Mouse (Mus musculus) telencephalon, adult 2 months (tissue): ENCODE results near the gene Fzd2.
"Not testable (repeated sequence)": the region's sequence is repeated elsewhere in the genome, so short reads cannot be mapped to it uniquely, and the experiment has no call there.

ENCODE experiments used
- DNase-seq: peaks from one replicate; pipeline ENCODE4 v3.0.0-alpha.2; 2011; ENCODE audit warnings: low read depth, low spot score

Fzd2 gene

GRCm38 (mm10) chr11:102604010-102604584 is at the start of gene Fzd2:
TSS of gene Fzd2 (plus strand) at chr11:102604396.
- DNase-seq = peak; percentile 77

- no peak for DNase-seq
Observed at GRCm38 (mm10) chr11:102555400-102556030, 48.7 kb upstream of the Fzd2 start.

GRCm38 (mm10) chr11:102556031-102556715 is 48.0 kb upstream of the Fzd2 start, which contains the start of gene Gpatch8:
TSS of gene Gpatch8 (minus strand) at chr11:102556392.
- DNase-seq = peak; percentile 96

DNA sequence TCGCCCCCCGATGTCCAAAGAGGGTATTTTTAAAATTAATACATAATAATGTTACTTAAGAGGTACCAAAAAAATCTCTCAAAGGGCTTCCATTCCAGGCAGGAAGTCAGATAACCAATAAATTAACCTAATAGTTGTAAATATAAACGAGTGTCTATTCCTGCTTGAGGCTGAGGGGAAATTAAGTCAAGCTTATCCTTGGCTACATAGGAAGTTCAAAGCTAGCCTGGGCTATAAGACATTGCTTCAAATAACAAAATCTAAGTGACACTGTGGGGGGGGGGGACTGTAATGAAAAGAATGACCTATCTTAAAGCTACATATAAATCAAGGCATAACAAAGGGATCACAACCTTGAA is 47.5 kb upstream of the Fzd2 start:
- DNase-seq = no peak

DNA sequence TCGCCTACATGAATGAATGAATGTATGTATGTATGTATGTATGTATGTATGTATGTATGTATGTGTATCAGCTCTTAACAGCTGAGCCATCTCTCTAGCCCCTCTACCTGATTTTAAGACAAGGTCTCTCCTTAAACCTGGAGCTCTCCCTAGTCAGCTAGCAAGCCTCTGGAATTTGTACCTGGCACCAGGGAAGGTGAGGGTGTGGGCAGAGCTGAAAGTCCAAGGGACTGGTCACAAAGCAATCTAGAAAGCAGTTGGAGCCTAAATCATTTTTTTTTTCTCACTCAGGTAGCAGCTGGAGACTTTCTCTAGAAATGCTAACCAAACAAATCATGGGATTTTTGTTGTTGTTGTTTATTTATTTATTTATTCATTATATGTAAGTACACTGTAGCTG is 46.8 kb upstream of the Fzd2 start:
- DNase-seq = no peak

DNA sequence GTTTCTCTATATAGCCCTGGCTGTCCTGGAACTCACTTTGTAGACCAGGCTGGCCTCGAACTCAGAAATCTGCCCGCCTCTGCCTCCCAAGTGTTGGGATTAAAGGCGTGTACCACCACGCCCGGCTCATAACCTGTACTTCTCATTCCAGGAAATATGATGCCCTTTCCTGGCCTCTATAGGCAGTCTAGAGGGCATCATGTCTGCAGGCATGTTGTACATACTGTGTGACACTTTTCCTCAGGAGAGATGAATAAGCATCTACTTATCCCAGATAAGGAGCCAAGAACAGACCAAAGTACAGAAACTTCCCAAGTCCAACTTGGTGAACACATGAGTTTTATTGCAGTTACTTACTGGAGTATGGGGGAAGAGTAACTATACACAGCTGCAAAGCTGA is 45.5 kb upstream of the Fzd2 start:
- DNase-seq = no peak

DNA sequence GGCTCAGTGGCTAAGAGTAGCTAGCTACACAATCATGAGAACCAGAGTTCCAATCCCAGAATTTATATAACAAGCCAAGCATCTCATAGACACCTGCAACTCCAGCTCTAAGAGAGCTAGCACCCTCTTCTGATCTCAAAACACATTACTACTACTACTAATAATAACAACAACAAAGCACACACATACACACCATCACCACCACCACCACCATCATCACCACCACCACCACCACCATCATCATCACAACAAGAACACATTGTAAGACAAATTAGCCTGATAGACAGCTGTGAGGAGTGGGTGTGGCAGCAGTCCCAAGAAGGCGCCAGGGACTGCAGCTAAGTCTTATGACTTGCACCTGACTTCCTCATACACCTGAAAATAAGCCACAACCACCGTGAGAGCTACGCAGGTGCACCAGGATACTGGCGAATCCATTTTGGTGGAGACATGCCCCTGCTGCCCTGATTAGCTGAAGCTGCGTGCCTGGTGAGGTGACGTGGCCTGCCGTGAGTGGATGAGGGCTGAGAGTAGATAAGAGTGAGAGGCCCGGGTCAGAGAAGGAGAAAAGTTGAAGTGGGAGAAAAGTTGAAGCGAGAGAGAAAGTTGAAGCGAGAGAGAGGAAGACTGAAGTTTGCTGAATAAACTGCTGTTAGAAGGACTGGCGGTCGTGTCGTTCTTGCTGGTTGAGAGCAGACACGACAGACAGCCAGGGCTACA is 39.1 kb upstream of the Fzd2 start:
- not testable (repeated sequence) for DNase-seq

DNA sequence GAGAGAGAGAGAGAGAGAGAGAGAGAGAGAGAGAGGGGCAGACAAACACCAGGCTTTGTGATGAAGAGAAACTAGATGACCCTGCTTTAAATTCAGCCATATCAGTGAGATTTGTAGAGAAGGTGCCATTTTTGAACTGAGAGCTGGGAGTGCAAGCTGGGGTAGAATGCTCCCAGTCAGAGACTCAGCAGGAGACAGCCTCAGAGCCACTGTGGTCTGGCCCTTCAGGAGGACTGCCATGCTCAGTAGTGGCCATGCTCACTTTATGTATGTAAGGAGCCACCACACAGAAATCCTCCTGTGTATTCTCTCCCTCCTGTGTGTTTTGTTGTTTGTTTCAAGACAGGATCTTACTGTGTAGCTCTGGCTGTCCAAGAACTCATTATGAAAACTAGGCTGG is 38.5 kb upstream of the Fzd2 start:
- no peak for DNase-seq

GRCm38 (mm10) chr11:102566290-102566689 is 37.9 kb upstream of the Fzd2 start:
- no peak for DNase-seq

GRCm38 (mm10) chr11:102567157-102567556 is 37.0 kb upstream of the Fzd2 start:
- no peak for DNase-seq

GRCm38 (mm10) chr11:102567723-102568122 is 36.5 kb upstream of the Fzd2 start:
- DNase-seq = no peak

- no peak for DNase-seq
Observed at GRCm38 (mm10) chr11:102568191-102568590, 36.0 kb upstream of the Fzd2 start.

DNA sequence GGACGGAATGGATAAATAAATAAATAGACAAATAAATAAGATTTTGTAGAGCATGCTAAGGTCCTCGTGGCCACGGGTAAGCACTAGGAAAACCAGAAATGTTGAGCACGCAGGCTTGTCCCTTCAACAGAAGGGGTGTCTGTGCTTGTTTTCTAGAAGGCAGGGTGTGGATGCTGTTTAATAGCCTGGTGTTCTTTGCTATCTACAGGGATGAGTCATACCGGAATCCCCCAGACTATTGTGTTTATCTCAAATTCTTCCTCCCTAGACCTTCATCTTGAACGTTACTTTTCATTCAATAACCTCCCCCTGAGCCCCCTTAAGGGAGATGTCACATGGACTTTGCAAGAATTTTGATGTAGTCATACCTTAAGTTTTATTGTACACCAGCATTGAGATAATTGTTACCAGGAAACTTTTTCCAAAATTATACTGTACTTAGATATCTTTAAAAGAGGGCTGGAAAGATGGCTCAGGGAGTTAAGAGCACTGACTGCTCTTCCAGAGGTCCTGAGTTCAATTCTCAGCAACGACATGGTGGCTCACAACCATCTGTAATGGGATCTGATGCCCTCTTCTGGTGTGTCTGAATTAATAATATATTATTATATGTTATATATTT is 35.3 kb upstream of the Fzd2 start:
- no peak for DNase-seq

DNA sequence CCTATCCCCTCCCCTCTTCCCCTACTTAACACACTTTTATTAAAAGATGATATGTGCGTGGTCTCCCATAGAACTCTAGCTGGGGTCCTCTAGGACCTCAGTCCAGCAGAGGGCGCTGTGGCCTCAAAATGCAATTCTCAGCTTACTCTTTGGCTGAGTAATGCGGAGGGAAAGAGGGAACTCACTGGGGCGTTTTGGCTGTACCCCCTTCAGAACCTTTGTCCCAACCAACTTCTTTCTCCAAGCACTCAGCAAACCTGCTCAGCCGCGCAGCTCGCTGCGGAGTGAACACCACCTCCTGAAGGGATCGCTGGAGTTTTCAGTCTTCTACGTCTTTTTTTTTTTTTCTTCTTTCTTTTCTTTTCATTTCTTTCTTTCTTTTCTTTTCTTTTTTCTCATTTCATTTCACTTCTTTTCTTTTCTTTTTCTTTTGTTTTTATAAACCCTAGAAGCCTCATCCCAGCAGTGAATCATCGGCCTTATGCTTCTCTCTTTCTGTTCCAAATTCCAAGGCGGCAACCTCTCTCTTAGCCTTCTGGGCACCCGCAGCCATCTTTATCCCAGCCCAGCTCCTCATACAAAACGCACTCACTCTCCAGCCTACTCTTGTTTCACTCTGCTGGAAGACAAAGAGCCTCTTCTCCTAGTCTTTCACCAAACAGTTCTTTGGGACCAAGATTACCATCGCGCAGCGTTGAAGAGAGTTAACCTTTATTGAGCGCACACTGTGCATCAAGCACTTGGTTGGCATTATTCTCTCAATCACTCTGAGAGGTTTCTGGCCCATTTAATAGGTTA is 31.1 kb upstream of the Fzd2 start:
- DNase-seq = no peak

DNA sequence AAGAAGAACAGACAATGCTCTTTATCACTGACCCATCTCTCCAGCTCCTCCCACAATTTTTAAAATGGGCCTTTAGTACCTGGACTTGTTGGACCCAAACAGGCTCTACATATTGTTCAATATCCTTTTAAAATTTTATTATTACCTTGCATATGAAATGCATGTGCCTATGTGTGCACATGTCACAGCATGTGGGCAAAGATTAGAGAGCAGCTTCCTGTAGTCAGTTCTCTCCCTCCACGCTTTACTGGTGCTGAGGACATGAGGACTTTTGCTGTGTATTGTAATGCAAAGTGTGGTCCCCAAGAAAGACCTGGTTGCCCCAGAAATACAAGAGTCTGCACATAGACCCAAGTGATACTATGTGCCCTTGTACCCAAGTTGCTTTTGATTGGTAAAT is 29.2 kb upstream of the Fzd2 start:
- no peak for DNase-seq

GRCm38 (mm10) chr11:102576050-102576754 is 28.0 kb upstream of the Fzd2 start:
- DNase-seq = no peak

- no peak for DNase-seq
Observed at GRCm38 (mm10) chr11:102578341-102579118, 25.7 kb upstream of the Fzd2 start.

DNA sequence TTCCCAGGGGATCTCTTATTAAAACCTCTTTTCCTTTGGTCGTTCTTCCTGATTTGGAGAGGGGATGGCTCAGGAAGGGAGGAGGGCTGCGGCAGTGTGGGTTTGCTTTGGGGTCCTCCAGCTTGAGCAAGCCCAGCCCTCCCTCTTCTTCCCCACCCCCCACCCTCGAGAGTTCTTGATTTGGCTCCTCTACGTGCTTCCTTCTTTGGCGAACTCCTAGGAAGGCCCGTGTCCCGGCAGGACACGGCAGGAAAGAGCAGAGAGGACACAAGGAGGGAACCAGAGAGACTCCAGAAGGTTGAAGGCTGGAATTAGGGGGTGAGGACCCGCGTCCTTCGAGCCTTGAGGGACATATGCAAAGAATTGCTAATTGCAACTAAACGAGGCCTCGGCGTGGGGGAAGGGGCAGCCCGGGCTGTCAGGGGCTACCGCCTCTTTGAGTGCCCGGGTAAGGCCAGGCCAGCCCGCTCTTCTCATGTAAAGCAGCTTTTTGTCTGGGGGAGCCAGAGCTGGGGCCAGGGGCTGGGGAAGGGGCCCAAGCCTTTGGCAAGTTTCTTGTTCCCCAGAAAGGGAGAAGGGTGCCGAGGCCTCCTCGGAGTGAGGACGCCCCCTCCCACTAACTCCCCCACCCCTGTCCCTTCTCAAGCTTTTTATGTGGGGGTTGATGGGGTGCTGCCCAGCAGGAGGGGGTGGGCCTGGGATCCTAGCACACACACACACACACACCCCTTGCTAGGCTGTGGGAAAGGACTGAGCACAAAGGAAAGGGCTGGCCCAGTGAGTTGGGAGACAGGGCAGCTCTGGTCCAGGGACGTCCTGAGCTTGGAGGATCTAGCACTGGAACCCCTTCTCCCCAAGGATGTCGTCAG is 24.8 kb upstream of the Fzd2 start, which contains the start of gene Gm11627:
TSS of gene Gm11627 (minus strand) at position 297 of the 869 bp plus-strand sequence.
- DNase-seq = no peak

GRCm38 (mm10) chr11:102580034-102580330 is 24.2 kb upstream of the Fzd2 start:
- DNase-seq = no peak
